Mouse (Mus musculus) adrenal gland, postnatal 36 days (tissue): Measurements from ENCODE around the gene Gm20388. TPM values are rescaled to one million over a fixed set of nuclear protein-coding genes. Genes with fewer than 3 reads are reported as not detected.

Experiments used
- DNase-seq, 2 experiments: peaks; one replicate each; pipeline ENCODE4 v3.0.0; 2021; ENCODE audit warnings: mixed read lengths in 1 of 2
- total RNA-seq, 2 experiments: library from RNA; stranded (reverse); gene quantifications; 2 replicates each; pipeline ENCODE4 v1.2.3; 2021

Gene Gm20388
- total RNA-seq, 2 experiments from 2014 or later: 2.4 to 7.4 TPM

DNA sequence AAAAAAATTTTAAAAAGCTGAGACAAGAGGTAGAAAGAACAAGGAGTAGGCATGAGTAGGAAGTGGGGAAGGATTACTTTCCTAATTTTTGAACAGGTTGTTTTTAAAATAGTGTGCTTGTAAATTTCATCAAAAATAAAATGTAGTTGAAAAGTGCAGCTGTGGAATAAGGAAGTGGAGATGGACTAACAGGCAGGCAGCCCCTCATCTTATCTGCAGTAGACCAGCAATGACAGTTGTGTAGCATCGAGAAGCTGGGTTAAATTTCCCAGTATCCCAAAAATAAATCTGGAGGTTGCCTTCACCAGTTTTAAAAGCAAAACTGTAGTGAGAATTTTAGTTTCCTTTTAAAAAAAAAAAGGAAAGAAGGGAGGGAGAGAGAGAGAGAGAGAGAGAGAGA lies 3943.6 kb downstream of the Gm20388 start:
- no peak for DNase-seq

DNA sequence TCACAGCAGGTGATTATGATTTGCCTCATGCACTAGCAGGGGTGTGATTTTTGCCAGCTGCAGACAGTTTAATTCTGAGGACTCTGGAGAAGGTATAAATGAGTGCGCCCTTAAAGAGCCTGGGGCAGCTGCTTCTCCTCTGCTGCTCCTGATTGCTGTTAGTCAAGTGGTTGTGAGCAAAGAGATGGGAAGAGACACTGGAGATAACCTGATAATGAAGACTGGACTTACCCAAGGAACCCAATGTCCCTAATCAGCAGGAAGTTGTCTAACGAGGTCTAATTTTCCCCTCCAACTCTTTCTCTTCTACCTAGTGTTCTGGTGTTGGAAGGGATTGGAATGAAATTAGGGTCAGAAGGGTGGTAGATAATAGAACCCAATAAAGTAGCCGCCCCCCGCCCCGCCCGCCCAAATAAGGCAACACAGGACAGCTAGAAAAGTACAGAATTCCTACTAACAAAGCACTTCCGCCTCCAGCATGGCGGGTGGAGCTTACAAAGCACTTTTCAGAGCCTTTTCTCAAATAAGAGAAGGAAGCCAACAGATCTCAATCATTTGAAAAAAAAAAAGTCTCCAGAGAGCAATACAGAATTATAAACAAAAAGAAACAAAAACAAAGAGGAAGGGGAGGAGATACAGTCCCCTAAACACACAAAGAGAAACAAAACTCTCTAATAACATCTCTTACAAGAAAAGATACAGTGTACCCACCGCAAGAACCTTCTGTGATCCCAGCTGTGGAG lies 3944.3 kb downstream of the Gm20388 start:
- no peak for DNase-seq

- DNase-seq: no peak
Observed at GRCm38 (mm10) chr8:123857361-123857760, 3946.7 kb downstream of the Gm20388 start.

- no peak for DNase-seq
Observed at GRCm38 (mm10) chr8:123858574-123858940, 3947.9 kb downstream of the Gm20388 start.

DNA sequence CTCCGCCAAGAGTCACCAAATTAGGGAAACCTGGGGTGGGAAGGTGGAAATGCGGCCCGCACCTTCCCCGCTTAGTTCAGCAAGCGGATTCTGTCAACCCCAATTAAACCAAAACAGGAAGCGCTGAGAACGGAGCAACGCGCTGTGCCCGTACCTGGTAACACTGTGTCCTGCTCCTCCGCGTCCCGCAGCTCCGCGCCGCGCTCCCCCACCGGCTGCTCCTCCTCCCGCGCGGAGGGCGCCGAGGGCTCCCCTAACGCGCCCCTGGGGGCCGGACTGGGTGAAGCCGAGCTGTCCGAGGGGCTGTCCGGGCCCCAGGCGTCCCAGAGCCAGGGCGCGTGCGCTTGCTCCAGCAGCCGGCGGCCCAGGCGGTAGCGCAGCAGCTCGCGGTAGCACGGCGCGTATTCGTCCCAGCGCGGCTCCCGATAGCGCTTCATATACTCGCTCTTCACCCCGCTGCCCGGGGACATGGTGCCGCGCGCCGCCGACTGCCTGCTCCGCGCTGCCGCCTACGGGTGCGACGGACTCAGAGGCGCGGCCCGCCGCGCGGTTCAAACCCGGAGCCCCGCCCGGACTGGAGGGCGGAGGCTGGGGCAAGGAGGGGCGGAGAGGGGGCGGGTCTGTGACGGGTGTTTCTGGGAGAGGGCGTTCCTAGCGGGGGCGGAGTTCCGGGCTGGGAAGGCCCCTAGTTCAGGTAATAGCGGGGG lies 3948.5 kb downstream of the Gm20388 start:
- peak; percentile 96 to 97 for DNase-seq

DNA sequence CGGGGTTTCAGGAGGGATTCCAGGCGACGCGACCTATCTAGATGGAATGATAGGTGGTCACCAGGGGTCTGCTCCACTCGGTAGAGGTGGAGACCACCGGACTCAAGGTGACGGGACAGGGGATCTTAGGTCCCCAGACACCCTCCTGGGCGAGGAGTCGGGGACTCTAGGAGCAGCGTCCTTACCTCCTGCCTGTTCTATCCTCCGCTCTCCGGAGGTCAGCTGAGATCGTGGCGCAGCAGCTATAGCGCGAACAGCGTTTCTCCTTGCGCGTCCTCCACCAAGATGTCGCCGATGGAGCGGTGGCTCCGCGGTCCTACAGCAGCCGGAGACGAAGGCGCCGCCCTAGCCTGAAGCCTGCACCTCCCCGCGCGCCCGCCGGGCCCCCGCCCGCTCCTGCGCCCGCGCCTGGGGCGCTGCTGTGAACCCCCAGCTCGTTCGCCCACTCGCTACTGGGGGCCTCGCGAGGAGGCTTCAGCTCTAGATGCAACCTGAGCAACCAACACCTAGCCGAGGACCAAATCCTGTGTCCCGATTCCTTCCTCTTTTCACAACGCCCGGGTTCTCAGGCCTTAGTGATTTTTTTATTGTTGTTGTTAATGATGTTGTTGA lies 3949.1 kb downstream of the Gm20388 start, which contains the start of gene Ccsap:
Gene Ccsap, minus strand, starts transcription at position 562 of the 612 bp plus-strand sequence.
- DNase-seq: peak; percentile 57 to 67

DNA sequence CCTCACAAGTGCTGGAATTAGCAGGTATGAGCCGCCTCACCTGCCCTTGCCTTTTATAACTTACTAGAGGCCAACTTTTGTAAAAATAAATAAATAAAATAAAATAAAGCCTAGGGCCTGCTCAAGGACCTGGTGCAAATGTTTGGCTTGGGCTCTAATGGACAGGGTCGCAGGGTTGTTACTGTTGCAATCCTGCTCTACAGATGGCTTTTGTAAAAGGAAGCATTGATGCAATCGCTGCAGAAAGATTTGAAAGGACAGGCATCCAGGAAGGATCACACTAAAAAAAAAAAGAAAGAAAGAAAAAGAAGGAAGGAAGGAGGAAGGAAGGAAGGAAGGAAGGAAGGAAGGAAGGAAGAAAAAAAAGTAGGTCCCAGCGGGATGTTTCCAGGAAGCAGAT lies 3949.7 kb downstream of the Gm20388 start:
- DNase-seq: no peak

- peak; percentile 32 to 46 for DNase-seq
Observed at GRCm38 (mm10) chr8:123865786-123866185, 3955.1 kb downstream of the Gm20388 start.

GRCm38 (mm10) chr8:123866971-123867370 lies 3956.3 kb downstream of the Gm20388 start:
- peak in 1 of 2 experiments; percentile 15 for DNase-seq

DNA sequence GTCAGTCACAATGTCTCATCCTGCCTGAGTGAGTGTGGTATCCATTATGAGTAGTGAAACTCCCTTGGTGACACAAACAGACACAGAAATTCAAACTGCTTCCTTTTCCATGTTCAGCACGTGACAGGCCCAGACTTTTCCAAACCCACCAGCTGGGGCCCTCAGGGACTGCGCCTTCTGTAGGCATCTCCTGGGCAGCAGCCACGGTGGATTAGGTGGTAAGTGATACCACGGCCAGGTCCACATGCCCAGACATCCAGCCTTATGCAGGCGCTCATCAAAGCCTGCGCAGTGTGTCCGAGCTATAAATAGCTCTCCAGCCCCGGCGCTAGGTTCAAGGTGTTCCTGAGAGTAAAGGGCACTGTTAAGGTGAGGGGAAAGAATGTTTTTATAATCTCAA lies 3961.4 kb downstream of the Gm20388 start:
- DNase-seq: no peak

DNA sequence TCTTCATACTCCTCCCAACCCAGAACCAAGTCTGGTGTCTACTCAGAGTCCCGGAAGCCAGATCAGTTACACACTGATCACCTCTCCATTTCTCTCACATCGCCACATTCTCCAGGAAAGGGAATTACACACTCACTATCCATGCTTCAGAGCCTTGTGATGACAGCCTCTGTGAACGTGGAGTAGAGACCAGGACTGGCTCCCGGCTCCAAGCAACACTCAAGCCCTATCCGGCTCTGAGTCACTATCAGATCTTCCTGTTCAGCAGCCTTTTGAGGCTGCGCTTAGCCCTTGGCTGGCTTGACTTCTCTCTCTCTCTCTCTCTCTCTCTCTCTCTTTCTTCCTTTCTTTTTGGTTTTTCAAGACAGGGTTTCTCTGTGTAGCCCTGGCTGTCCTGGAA lies 3962.7 kb downstream of the Gm20388 start:
- DNase-seq: no peak

GRCm38 (mm10) chr8:123874324-123874723 lies 3963.7 kb downstream of the Gm20388 start:
- no peak for DNase-seq

DNA sequence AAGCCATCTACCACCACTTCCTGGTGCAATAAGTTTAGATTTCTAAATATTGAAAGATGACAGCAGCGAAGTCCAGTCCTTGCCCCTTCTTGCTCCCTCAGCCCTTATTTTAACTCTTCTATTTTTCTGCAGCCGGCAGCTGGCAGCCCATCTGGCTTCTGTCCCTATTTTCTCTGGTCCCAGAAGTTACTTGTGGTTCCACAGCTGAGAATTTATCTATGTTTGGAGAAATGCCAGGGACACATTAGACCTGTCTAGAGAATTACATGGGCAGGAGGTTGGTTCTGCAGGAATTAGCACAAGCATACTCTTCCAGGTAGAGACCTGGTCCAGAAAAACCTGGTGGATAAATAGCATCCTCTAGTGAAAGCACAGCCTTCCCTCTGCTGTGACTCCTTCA lies 3967.2 kb downstream of the Gm20388 start:
- DNase-seq: no peak

- no peak for DNase-seq
Observed at GRCm38 (mm10) chr8:123880271-123880670, 3969.6 kb downstream of the Gm20388 start.

GRCm38 (mm10) chr8:123880821-123881350 lies 3970.2 kb downstream of the Gm20388 start:
- DNase-seq: no peak

GRCm38 (mm10) chr8:123882412-123882811 lies 3971.8 kb downstream of the Gm20388 start:
- DNase-seq: no peak

DNA sequence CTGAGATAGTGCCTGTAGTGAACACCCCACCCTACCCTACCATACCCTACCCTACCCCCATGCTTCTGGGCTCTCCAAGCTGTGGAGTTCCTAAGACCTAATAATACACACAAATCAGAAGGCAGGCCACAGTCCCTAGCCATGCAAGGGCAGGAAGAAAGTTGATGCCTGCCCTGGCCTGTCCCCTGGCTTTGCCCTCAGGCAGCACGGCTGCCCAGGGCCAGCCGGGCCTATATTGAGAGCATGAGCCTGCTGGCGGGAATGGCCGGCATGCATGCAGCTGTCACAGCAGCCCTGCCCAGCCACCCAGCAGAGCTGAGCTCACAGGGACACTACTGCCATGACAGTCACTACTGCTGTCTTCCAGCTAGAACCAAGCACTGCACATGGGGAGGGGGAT lies 3972.5 kb downstream of the Gm20388 start:
- no peak for DNase-seq

DNA sequence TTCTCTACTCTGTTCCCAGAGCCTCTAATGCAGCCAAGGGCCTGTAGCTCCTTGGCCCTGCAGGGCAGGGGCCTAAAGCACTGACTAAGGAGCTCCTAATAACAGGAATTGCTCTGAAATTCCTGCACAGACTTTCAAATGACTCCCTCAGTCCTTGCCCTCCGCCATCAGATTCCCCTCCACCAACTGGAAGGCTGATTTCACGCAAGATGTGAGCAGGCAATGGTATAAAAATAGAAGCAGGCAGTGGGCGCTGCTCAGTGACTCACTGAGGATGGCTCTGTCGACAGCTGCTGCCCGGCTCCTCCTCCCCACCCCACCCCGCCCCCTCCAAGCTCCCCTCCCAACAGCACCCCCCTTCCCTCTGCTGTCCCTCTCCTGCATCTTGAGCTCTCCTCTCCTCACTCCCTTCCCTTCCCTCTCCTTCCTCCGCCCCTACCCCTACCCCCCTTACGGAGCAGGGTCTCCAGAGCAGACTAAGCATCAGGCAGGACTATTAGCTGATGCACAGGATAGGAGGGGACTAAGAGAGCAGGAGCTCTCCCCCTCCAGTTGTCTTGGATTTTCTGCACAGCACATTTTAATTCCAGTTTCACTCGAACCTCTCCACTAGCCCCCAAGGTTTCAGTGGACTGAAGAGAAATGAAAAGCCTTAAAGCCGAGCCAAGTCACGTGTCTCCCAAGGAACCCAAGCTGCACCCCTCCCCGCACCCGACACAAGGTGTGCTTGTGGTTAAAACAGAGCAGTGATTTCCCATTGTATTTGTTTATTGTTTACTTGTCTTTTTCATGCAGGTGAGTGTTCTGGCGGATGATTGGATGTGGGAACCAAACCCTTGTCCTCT lies 3974.3 kb downstream of the Gm20388 start:
- peak in 1 of 2 experiments; percentile 33 for DNase-seq

GRCm38 (mm10) chr8:123887163-123887562 lies 3976.5 kb downstream of the Gm20388 start:
- no peak for DNase-seq

DNA sequence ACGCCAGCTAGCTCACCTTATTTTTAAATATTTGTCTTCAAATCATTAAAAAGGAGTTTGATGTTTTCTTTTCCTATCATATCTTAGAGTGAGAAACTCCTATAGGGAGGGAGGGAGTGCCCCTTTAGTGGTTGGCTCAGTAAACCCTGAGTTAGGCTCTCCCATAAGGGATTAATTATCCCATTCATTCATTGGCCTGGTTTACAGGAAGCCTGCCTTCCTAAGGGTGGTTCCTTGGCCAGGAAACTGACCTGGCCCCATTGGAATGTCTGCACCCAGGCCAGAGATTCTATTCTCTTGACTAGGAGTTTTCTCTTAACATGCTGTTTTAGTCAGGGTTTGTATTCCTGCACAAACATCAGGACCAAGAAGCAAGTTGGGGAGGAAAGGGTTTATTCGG lies 3977.3 kb downstream of the Gm20388 start:
- no peak for DNase-seq

GRCm38 (mm10) chr8:123889797-123890196 lies 3979.2 kb downstream of the Gm20388 start:
- DNase-seq: no peak

DNA sequence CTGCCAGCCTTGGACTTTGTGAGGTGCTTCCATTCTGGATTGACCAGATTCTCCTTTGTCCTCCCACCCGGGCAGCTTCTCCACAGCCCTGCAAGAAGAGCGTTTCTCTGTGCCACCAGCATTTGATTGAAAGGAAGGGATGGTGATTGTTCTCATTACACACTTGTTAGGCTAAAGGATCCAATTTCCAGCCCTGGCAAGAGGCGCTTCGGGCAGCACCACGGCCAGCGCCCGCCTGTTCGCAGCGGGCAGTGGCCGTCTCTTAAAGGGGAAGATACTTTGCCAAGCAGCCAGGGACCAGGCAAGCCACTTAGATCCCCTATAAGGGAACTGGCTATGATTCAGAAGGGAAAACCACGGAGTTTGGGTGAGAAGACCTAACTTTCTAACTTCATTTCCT lies 3980.6 kb downstream of the Gm20388 start:
- peak; percentile 70 to 82 for DNase-seq
